Mouse (Mus musculus): Measurements from ENCODE around the gene Ccdc15.

The Ccdc15 gene

DNA sequence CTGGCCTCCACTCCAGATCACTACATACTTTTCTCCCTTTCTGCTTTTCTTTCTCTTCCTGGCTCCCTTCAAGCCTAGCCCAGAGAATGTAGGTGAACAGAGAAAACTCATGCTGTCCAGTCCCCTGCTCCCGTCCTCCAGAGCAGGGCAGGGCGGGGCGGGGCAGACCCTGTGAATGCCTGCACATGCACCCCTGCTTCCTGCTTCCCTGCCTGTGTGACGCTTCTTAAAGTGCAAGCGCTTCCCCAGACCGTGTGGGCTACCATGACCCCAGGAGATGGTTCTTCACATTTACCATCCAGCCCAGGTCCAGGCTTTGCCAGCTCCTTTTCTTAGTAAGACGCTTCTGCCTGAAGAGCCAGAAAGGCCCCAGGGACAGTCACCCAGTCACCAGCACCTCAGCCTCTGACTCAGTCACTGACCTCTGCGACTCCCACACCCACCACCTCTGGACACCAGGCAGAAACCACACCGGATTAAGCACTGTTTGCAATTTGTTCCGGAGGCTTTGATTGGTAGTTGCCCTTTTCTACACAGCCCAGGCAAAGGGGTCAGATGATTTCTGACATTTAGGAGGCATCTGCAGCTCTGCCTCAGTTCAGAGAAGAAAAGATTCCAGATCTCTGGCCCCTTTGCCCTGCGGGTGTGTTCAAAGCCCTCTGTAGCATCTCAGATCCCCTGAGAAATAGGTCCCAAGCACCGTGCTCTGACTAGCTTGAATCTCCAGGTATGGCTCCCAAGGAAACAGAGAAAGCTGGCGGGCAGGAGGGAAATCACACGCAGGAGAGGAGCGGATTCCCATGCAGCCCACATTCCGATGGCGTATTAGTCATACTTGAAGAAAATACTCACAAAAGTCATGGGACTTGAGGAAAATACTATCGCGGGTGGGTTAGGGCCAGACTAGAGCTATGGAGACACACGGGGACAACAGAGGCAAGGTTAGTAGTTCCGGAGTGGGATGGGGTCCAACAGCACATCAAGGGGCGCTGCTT is 115.7 kb downstream of the Ccdc15 start:
- no peak for DNase-seq (ENCODE audit: low spot score)

DNA sequence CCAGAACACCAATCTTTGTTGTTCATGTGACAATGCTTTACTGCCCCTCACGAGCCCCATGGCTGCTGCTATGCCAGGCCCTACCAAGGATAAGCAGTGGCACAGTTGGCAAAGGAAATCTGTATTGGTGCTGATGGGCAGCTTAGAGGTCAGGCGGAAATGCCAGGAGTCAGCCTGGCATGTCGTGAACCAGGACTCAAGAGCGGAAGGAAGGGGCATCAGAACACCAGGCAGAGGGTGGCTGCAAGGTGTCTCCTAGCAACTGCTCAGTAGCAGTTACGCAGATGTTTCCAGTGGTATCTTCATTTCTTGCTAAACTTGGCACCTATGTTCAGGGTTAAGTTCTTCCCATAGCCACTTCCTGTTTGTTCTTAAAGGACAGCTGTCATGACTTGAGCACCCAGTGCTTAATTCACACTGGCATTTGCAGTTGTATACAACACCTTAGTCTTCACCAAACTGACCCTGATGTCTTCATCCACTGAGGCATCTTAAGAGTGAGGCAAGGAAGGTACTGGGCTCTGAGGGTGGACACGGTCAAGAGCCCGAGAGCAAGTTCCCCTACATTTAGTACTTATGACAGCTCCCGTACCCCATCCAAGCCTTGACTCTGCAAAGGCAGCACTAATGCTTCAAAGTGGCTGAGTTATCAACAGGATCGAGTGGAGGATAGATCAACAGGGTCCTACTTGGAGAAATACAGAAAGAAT is 117.6 kb downstream of the Ccdc15 start:
- DNase-seq (ENCODE audit: low spot score), result no peak

DNA sequence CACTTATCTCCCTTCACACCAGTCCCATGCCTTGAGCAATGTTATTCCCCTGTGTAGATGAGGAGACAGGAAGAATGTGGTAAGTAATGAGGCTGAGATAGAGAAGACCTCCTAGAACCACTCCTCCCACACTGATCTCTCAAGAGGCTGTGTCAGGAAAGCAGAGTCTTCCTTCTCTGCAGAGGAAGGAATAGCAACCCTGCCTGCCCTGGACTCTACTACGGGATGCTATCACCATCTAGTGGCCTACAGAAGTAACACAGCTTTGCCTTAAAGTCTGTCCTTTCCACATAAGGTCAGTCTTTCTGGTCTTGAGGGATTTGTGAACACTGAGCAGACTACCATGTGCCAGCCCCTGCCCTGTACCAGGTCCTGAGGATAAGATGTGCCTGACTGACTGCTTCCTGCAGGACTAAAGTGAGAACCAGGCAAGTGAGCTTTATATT is 118.3 kb downstream of the Ccdc15 start:
- peak; percentile 66 for DNase-seq (ENCODE audit: low spot score)
